Mouse (Mus musculus): ENCODE results near the gene Zmynd11.

- TF ChIP-seq CTCF (IDR thresholded peaks at IDR 0.05; ENCODE audit: extremely low read depth, insufficient read depth, insufficient read length, insufficient replicate concordance) (no peak), POLR2A (IDR thresholded peaks at IDR 0.05; ENCODE audit: low read depth, low read length) (no peak)
These were observed 75.8 kb downstream of the Zmynd11 start for GRCm38 (mm10) chr13:9689366-9689765.

All from spleen, adult 2 months (tissue).